Mouse (Mus musculus) cerebral cortex, adult 2 months (tissue): ENCODE data around the gene Arntl.

Experiments used
- WGBS: fragments of 180-500 bp; shearing (Covaris S2); methylation state at CpG from one replicate; pipeline ENCODE4 v1.1.7; 2018; 5-methylcytosine and 5-hydroxymethylcytosine counted together

Gene Arntl

GRCm38 (mm10) chr7:113210441-113210840 lies 3.2 kb downstream of the Arntl start:
- 23% methylated on average over 4 of the region's 4 CpGs for WGBS

- WGBS: 39% methylated on average over 6 of the region's 6 CpGs
These were observed 7.2 kb downstream of the Arntl start for GRCm38 (mm10) chr7:113214245-113215169.

DNA sequence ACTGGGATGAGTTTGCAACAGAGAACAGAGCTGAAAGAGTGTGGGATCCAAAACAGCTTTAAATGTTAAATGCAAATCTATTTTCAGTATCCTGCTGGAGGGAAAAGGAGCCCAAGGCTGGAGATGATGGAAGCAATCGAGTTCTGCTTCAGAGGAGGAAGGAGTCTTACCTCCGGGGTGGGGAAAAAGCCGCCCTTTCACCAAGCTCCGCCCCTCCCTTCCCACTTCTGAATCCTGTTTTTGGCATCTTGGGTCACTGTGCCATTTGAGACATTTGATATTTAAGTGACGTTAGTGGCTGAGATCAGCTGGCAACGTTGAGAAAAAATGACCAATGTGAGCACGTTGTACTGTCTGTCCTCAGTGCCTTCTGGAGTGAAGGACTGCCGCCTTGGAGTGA lies 8.9 kb downstream of the Arntl start:
- 28% methylated on average over 8 of the region's 8 CpGs for WGBS

DNA sequence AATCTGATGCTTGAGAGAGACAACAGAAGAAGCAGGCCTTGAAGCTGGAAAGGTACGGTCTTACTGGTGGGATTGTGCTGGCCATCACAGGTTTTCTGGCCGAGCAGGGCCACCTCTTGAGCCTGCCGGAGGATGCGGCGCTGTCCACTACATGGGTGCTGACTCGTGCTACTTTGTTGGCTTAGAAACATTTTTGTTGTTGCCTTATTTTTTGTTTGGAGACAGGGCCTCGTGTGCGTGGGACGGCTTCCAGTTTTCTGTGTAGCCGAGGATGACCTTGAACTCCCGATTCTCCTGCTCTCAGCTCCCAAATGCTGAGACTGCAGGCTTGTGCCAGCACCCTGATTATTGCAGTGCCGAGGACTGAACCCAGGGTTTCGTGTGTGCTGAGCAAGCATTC lies 12.2 kb downstream of the Arntl start:
- WGBS: 67% methylated on average over 13 of the region's 13 CpGs

- 69% methylated on average over 3 of the region's 3 CpGs for WGBS
These were observed 12.6 kb downstream of the Arntl start for GRCm38 (mm10) chr7:113219864-113220263.

DNA sequence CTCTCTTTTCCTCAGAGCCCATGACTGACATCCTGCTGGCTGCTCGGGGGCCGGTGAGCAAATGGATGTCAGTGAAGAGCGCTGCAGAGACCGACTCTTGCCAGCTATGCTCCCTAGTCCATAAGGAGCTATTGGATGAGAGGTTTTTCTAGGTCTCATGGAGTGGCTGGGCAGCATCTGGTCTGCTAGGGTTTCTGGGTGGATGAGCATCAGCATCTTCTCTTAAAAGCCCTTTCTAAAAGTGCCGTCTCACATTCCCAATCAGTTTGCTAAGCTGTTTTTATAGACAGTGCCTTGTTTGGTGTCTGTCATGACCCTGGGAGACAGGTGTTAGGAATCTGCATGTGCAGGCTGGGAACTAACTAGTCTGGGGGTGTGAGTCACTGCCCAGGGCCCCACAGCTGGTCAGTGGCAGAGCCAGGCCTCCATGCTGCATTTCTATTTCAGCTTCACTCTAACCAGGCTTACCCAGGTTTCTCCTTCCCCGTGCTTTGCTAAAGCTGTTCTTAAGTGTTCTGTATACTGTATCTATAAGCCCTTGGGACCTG lies 13.5 kb downstream of the Arntl start:
- 40% methylated on average over 6 of the region's 6 CpGs for WGBS

DNA sequence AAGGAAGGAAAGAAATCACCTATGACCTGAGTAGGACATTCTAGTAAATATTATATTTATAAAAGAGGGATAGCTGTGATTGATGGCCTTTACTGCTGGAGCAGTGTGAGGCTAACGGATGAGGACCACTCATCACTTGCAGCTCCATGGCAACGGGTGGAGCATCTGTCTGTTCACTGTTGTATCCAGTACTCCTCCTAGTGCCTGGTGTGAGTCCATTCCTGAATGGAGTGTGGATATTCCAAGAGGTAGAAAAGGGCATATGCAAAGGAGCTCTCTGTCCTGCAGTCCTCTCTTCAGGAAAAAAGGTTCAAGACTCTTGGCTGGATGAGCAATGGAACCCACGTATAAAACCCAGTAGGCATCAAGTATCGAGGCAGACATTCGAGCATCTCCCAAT lies 15.6 kb downstream of the Arntl start:
- 82% methylated on average over 5 of the region's 5 CpGs for WGBS

- 89% methylated on average over 1 of the region's 1 CpGs for WGBS
These were observed 17.4 kb downstream of the Arntl start for GRCm38 (mm10) chr7:113224620-113225019.

DNA sequence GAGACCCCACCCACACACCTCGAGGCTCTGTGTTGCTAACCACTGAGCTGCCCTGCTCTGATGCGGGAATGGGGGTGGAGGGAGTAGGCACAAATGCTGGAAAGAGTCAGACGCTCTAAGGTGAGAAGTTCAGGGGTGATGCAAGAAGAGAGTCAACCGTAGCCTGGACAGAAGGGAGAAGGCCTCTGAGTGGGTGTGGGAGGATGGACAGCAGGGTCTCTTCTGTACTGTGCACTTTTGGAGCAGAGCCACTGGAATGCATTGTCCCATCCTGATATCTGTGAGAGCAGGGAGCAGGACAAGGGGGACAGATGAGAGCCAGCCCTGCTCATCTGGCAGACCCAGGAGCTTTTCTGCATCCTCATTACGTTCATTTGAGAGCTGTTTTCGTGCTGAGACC lies 21.2 kb downstream of the Arntl start:
- WGBS: 60% methylated on average over 6 of the region's 6 CpGs

DNA sequence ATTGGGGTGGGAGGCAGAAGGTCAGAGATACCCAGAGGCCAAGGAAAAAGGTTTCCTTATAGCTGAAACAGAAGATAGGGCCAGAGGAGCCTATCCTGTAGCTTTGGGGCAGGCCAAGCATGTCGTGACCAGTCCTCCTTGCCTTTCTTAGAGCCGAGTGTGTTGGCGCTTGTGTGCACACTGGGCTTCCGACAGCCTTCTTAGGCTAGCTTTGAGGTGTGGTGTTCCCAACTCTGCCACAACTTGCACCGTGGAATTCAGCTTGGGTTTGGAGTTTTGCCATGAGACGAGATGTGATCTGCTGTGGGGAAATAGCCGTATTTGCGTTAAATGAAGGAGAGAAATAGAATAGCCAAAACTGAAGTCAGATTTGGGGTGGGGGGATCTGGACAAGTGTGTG lies 28.9 kb downstream of the Arntl start:
- WGBS: 78% methylated on average over 8 of the region's 8 CpGs

GRCm38 (mm10) chr7:113238365-113238764 lies 31.1 kb downstream of the Arntl start:
- 79% methylated on average over 6 of the region's 6 CpGs for WGBS

GRCm38 (mm10) chr7:113239448-113240130 lies 32.3 kb downstream of the Arntl start:
- 64% methylated on average over 4 of the region's 4 CpGs for WGBS

DNA sequence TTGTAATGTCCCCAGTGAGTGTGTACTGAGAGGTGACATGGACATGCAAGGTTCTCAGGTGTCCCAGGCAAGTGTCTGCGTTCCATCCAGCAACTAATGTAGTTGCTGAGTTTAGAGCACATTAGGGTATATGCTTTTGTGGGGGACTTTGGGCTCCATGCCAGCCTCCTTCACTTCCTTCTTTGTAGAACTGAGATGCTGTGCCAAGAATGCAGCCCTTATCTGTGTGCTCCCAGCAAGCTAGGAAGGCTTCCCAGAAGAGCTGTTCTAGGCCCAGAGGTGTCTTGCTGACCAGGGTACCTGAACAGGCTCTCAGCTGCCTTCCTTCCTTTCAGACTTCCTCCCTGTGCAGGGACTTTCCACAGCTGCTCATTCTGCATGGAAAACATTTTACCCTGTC lies 33.2 kb downstream of the Arntl start:
- WGBS: 34% methylated on average over 1 of the region's 1 CpGs

DNA sequence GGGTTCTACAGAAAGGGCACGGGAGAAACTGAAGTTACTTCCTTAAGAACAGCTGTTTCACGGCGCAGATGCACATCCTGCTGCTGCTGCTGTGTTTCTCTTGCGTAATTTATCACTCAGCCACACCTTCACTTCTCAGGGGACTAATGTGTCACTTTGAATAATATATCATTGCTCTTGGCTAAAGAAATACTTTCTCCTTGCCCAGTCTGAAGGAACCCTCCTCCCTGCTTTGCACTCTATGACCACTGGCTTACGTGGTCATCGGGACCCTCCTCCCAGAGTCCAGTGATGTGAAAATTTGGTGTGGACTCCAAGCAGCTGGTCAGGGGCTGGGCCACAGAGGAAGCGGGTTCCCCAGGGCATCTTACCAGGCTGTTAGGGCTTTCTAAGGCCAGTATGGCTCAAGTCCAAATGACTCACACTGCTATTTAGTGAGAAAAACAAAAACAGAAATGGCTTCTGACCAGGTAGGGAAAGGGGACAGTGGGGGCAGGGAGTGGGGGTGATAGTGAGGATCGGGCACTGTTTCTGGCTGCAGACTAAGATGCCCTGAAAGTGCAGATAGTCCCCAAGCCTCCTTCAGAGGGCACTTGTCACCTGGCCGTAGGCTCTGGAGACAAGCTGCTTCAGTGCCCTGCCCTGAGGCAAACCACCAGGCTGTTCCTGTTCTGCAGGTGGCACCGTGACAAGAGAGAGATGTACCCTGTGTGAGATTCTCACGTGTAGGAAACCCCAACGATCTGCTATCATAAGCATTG lies 34.8 kb downstream of the Arntl start:
- 41% methylated on average over 12 of the region's 12 CpGs for whole genome bisulfite sequencing

GRCm38 (mm10) chr7:113242688-113243087 lies 35.4 kb downstream of the Arntl start:
- 22% methylated on average over 6 of the region's 6 CpGs for WGBS

GRCm38 (mm10) chr7:113245144-113245543 lies 37.9 kb downstream of the Arntl start:
- WGBS: 69% methylated on average over 5 of the region's 5 CpGs

DNA sequence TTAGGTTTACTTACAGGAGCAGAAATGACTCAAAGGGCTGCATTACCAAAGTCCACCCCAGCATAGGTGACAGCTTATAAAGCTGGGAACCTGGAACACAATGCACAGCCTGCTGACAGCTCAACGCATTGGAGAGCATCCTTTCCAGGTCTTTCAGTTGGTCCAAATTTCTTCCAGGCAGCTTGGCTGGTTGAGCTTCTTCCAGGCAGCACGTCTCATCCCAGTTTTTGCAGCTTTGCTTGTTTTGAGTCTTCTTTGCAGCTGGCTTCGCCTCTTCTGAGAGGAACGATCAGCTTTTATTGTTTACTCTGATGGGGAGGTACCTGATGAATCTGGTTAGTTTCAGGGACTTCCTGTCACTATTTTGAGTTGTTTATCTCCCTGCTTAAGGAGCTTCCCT lies 39.2 kb downstream of the Arntl start:
- WGBS: 26% methylated on average over 4 of the region's 4 CpGs

DNA sequence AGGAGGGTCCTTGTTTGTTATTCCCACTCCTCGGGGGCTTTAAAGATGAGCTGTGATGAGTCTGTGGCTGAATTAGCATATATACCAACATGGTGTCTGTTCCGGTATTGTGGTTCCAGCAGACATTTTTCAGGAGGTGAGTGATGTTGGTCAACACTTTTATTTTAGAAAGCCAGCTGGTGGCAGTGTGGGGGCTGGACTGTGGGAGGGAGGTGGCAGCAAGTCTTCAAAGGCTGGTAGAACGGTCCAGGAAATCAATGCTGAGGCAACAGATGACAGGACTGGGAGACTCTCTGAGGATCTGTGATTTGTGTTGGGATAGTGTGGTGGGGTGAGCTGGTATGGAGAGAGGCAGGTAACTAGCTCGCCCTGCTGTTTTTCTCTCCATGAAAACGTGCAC lies 39.9 kb downstream of the Arntl start:
- 43% methylated on average over 5 of the region's 5 CpGs for WGBS

- WGBS: 25% methylated on average over 16 of the region's 16 CpGs
These were observed 42.0 kb downstream of the Arntl start for GRCm38 (mm10) chr7:113249134-113249825.

- WGBS: 16% methylated on average over 3 of the region's 3 CpGs
These were observed 43.2 kb downstream of the Arntl start for GRCm38 (mm10) chr7:113250433-113250991.

- 33% methylated on average over 3 of the region's 3 CpGs for WGBS
These were observed 43.7 kb downstream of the Arntl start for GRCm38 (mm10) chr7:113251001-113251400.
